Mouse (Mus musculus) lung, embryonic 16.5 days (tissue): ENCODE measurements around the gene Gpr19. TPM values are rescaled to one million over a fixed set of nuclear protein-coding genes. Genes with fewer than 3 reads are reported as not detected.
A peak's percentile ranks its signal among the peaks of the same experiment; 100 is the strongest.

Source experiments
- ATAC-seq: fragments of 200-750 bp; cut with Nextera tagmentation; 2 replicates; pipeline ENCODE4 v1.8.0; 2017; ENCODE audit warnings: low read depth, mild to moderate bottlenecking, moderate library complexity
- H3K27ac ChIP-seq: fragments of 300-500 bp; sonication (generic); 2 replicates; pipeline ENCODE4 v1.5.1; 2014; ENCODE audit warnings: mild to moderate bottlenecking, control low read depth, low read length
- H3K27me3 ChIP-seq: fragments of 300-500 bp; sonication (generic); 2 replicates; pipeline ENCODE4 v1.6.1; 2014; ENCODE audit warnings: low read depth, low read length, mixed read lengths; ENCODE audit not compliant: control insufficient read depth, insufficient read depth
- H3K36me3 ChIP-seq: fragments of 300-500 bp; sonication (generic); 2 replicates; pipeline ENCODE4 v1.6.1; 2014; ENCODE audit warnings: low read length; ENCODE audit not compliant: control insufficient read depth, insufficient read depth
- H3K4me1 ChIP-seq: fragments of 300-500 bp; sonication (generic); replicated peaks from 2 replicates; pipeline ENCODE4 v1.6.1; 2014; ENCODE audit warnings: low read length, mixed read lengths; ENCODE audit not compliant: control insufficient read depth, insufficient read depth
- H3K4me2 ChIP-seq: fragments of 300-500 bp; sonication (generic); 2 replicates; pipeline ENCODE4 v1.6.1; 2014; ENCODE audit warnings: low read depth, low read length, control low read depth
- H3K4me3 ChIP-seq: fragments of 300-500 bp; sonication (generic); 2 replicates; pipeline ENCODE4 v1.5.1; 2014; ENCODE audit warnings: mild to moderate bottlenecking, low read length, control low read depth
- H3K9ac ChIP-seq: fragments of 300-500 bp; sonication (generic); 2 replicates; pipeline ENCODE4 v1.6.1; 2014; ENCODE audit warnings: low read length, control low read depth
- H3K9me3 ChIP-seq: fragments of 300-500 bp; sonication (generic); 2 replicates; pipeline ENCODE4 v1.6.1; 2016; ENCODE audit warnings: low read length; ENCODE audit not compliant: control insufficient read depth
- WGBS: fragments of 180-500 bp; shearing (Covaris S2); extraction: QIAGEN DNeasy Blood & Tissue Kit; methylation state at CpG from one replicate; pipeline ENCODE4 v1.1.7; 2014; 5-methylcytosine and 5-hydroxymethylcytosine counted together
- polyA plus RNA-seq: library from polyadenylated mRNA; unstranded; fragments of >200 nt; fragmentation: Nextera tagmentation; extraction: Ambion mirVana; gene quantifications from 2 replicates; pipeline ENCODE4 v1.2.1, GENCODE M21; 2015

The Gpr19 gene
- polyA plus RNA-seq, 1 experiment from 2014 or later = 11.7 TPM

DNA sequence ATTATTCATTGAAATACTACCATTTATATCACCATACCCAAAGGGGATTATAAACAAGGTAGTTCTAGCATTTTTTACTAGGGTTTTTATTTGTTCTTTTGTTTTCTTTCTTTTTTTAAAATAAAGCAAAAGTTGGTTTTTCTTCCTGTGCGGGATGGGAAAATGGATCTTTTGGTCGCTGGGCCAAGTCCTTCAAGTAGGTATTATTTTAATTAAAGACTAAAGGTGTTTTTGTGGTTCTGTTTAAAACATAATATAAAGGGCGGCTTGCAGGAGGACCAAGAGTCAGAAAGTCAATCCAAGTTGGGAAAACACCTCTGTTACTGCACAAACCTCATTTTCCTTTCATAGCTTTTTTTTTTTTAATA, 27.9 kb upstream of the Gpr19 start:
- Histone ChIP-seq H3K4me3 (peak overlapping the region; percentile 59), H3K27me3 (no peaks in the 10 kb centered on the region), H3K4me2 (peak overlapping the region; percentile 87), H3K9me3 (no peaks in the 10 kb centered on the region), H3K9ac (peak overlapping the region; percentile 92), H3K27ac (peak overlapping the region; percentile 99), H3K36me3 (0 out of 2 replicates have a peak, but pooled peaks cover 6% of the 10 kb centered on the region), H3K4me1 (peaks cover 35% of the 10 kb centered on the region)
- WGBS = 47% methylated on average over 3 of the region's 3 CpGs
- ATAC-seq = no peak

DNA sequence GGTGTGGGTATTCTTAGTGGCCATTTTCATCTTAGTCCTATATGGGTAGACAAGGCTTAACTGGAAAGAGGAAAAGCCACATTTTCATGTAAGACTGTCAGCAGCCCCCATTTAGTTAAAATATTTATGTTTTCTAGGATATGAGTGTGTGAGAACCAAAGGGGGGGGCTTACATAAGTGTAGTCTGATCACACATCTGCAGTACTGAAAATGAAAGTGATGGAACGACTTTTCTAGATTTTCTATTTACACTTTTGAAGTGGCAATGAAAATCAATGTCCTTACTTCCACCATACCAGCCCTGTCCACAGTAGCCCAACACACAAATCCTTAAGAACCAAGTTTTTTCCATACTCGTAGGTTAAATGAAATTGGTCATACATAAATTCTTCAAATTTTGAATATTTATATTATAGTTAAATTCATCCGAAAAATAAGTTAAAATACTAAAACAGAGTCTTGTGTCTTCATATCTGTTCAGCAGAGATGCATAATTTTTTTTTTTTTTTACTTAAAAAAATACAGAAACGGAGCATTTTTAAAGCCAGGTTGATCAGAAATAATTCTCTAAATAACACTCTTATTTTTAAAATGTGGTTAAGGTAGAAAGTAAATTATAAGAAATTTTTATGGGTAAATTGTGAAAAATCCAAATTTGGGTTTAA, 27.4 kb upstream of the Gpr19 start:
- WGBS = 62% methylated on average over 4 of the region's 4 CpGs
- Histone ChIP-seq H3K4me2 (peak overlapping the region; percentile 25; the same call in 1 of the 2 replicates), H3K36me3 (0 out of 2 replicates have a peak, but pooled peaks cover 6% of the 10 kb centered on the region), H3K4me1 (peaks cover 31% of the 10 kb centered on the region), H3K27me3 (no peaks in the 10 kb centered on the region), H3K9ac (0 out of 2 replicates have a peak overlapping the region, but pooled peaks have one; percentile 4), H3K27ac (no peak overlapping the region), H3K9me3 (no peaks in the 10 kb centered on the region), H3K4me3 (no peak overlapping the region)
- ATAC-seq = no peak

DNA sequence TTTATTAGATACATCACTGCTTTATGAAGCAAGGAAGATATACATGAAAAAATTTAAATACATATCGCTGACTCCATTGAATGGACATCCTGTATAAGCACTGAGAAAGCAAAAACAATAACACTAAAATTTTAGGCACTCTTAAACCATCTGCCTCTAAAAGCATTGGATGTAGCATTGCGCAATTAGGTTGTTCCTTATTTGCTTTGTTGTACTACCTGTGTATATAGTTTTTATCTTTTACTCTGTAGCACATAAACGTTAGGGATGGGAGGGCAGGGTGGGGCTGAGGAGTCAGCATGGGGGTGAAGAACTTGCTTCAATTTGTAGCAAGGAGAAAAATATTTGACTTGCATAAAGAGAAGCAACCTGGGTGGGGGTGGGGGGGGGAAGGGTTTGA, 25.9 kb upstream of the Gpr19 start:
- no peak overlapping the region for H3K27ac ChIP-seq
- H3K4me2 ChIP-seq = no peak overlapping the region
- peaks cover 18% of the 10 kb centered on the region for H3K4me1 ChIP-seq
- 0 out of 2 replicates have a peak, but pooled peaks cover 6% of the 10 kb centered on the region for H3K36me3 ChIP-seq
- no peaks in the 10 kb centered on the region for H3K9me3 ChIP-seq
- ATAC-seq = no peak
- no peaks in the 10 kb centered on the region for H3K27me3 ChIP-seq
- WGBS = 72% methylated on average over 3 of the region's 3 CpGs
- no peak overlapping the region for H3K4me3 ChIP-seq
- no peak overlapping the region for H3K9ac ChIP-seq

DNA sequence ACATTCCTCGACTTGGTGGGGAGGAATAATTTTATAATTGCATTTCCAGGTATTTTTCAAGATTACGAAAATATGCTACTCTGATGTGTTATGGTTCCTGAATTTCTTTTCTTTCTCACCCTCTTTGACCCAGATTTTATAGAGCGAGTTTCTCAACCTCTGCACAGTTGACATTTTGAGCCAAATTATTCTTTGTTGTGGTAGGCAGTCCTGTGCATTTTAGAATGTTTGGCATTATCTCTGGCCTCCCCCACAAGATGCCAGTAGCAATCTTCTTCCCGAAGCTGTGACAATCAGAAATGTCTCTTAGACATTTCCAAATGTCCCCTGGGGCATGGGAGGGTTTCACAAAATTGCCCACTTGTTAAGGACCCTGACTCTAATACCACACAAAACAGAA, 25.3 kb upstream of the Gpr19 start:
- no peaks in the 10 kb centered on the region for H3K27me3 ChIP-seq
- ATAC-seq = no peak
- H3K9me3 ChIP-seq = no peaks in the 10 kb centered on the region
- H3K36me3 ChIP-seq = 0 out of 2 replicates have a peak, but pooled peaks cover 6% of the 10 kb centered on the region
- 74% methylated on average over 4 of the region's 4 CpGs for WGBS
- H3K27ac ChIP-seq = no peak overlapping the region
- H3K4me2 ChIP-seq = peak overlapping the region; percentile 34; the same call in 1 of the 2 replicates
- peak overlapping the region; percentile 13; the same call in 1 of the 2 replicates for H3K4me3 ChIP-seq
- peak overlapping the region; percentile 41; the same call in 1 of the 2 replicates for H3K9ac ChIP-seq
- peaks cover 17% of the 10 kb centered on the region for H3K4me1 ChIP-seq

DNA sequence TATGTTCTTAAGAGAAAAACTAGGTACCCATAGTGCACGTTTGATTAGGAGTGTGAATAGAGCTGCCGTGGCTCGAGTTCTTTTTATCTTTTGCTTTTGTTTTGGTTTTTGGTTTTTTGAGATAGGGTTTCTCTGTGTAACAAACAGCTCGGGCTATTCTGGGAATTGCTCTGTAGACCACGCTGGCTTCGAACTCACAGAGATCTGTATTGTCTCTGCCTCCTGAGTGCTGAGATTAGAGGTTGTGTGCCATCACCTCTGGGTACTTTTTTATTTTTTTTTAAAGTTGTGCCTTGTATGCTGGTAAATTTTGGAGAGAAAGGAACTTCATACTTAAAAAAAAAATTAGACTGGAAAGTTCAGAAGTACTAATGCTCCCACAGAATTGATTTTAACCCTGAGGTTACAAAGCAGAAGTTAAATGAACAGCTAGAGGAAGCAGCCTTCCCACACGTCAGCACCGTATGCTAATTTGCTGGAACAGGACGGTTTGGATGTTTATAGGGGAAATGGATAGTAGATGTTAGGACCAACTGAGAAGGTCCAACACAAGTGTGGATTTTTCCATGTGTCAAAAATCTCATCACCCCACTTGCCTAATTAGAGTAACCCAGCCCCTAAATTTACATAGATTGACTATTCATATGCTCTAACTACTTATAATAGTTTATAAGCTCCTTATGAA, 24.3 kb upstream of the Gpr19 start:
- WGBS = 50% methylated on average over 9 of the region's 9 CpGs

DNA sequence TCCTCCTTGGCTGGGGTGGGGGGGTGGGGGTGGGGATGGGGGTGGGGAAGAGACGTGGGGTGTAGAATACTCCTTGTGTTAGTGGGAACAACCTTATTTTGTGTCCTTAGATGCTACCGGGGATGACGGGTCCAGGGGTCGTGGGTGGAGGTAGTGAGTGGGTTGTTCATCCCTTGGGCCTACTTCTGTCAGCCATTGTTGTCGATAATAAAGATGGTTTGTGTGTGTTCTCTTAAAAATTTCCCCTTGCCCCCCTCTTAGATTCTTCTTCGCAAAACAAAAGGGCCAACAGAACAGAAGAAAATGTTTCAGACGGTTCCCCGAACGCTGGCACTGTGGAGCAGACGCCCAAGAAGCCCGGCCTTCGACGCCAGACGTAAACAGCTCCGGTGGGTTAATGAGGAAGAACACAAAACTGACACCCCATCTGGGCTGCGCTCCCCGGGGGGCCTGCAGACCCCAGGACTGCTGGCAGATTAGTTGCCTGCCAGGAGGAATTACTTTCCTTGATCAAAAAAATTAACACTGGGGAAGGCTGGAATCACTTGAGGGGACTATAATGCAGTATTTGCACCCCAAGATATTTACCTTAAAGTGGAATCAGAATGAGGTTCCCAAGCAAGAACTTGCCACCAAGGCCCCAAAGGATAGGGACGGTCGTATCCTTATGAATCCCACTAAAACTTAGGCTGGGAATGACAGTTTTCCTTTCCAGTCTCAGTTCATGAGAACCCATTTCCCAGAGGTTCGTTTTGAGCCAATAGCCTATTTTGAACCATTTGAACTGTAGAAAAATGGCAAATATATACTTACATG, 23.5 kb upstream of the Gpr19 start:
- Histone ChIP-seq H3K4me3 (peak overlapping the region; percentile 96), H3K9me3 (no peaks in the 10 kb centered on the region), H3K9ac (peak overlapping the region; percentile 92), H3K4me2 (peak overlapping the region; percentile 83), H3K27me3 (no peaks in the 10 kb centered on the region), H3K27ac (no peak overlapping the region), H3K4me1 (peaks cover 23% of the 10 kb centered on the region), H3K36me3 (0 out of 2 replicates have a peak, but pooled peaks cover 6% of the 10 kb centered on the region)
- ATAC-seq = no peak
- 9% methylated on average over 20 of the region's 20 CpGs for WGBS

More for the DNA sequence above, 24.3 kb upstream of the Gpr19 start:
- Histone ChIP-seq H3K4me3 (peak overlapping the region; percentile 96), H3K36me3 (0 out of 2 replicates have a peak, but pooled peaks cover 6% of the 10 kb centered on the region), H3K9me3 (no peaks in the 10 kb centered on the region), H3K4me1 (peaks cover 19% of the 10 kb centered on the region), H3K27ac (no peak overlapping the region), H3K4me2 (peak overlapping the region; percentile 83), H3K9ac (peak overlapping the region; percentile 92; the same call in 1 of the 2 replicates), H3K27me3 (no peaks in the 10 kb centered on the region)
- ATAC-seq = no peak

DNA sequence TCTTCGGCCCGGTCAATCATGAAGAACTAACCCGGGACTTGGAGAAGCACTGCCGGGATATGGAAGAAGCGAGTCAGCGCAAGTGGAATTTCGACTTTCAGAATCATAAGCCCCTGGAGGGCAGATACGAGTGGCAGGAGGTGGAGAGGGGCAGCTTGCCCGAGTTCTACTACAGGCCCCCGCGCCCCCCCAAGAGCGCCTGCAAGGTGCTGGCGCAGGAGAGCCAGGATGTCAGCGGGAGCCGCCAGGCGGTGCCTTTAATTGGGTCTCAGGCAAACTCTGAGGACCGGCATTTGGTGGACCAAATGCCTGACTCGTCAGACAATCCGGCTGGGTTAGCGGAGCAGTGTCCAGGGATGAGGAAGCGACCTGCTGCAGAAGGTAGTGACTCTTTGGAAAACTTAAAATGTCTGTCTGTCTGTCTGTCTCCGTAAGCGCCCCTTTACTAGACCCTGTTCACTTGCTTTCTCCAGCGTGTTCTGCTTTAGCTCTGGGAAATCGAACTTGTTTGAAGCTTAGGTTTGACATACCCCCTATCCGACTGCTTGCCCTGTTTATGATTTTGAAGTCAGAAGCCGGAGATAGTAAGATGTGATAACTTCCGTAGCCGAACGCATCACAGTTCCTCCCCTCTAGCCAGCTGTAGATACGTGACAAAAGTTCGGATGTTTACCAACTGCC, 22.8 kb upstream of the Gpr19 start:
- peaks cover 27% of the 10 kb centered on the region for H3K4me1 ChIP-seq
- peak overlapping the region; percentile 96 for H3K4me3 ChIP-seq
- no peaks in the 10 kb centered on the region for H3K27me3 ChIP-seq
- no peaks in the 10 kb centered on the region for H3K9me3 ChIP-seq
- peak overlapping the region; percentile 93 for H3K27ac ChIP-seq
- H3K36me3 ChIP-seq = 0 out of 2 replicates have a peak, but pooled peaks cover 6% of the 10 kb centered on the region
- H3K4me2 ChIP-seq = peak overlapping the region; percentile 83
- H3K9ac ChIP-seq = peak overlapping the region; percentile 92
- WGBS = under 1% methylated on average over 32 of the region's 32 CpGs
- no peak for ATAC-seq

DNA sequence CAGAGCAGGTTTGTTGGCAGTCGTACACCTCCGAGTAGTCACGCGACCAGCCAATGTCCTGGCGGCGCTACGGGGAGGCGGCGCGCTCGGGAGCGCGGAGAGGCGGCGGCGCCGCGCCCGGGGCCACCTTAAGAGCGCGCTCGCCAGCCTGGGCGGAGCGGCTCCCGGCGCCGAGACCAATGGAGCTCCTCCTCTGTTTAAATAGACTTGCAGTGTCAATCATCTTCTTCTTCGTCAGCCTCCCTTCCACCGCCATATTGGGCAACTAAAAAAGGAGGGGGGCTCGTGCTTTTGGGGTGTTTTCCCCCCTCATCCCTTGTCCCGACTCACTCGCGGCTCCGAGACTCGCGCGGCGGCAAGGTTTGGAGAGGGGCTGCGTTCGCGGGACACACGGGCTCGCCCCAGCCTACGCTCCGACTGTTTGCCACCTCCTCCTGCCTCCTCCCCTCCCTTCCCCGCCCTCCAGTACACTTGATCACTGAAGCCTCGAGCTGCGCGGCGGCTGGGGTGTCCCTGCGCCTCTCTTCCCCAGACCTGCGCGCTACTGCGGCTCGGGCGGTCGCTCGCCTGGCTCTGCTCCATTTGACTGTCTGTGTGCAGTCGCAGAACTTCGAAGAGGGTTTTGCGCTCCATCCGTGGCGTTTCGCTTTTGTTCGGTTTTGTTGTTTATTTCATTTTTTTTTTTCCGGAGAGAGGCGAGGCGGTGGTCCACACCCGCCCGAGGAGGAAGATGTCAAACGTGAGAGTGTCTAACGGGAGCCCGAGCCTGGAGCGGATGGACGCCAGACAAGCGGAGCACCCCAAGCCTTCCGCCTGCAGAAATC, 22.0 kb upstream of the Gpr19 start, which contains the start of gene Cdkn1b:
Cdkn1b (plus strand) TSS at position 212 of the 824 bp plus-strand sequence.
- Histone ChIP-seq H3K9ac (peak within 1 kb of the TSS; percentile 92), H3K27me3 (no peaks in the 10 kb centered on the region), H3K36me3 (0 out of 2 replicates have a peak, but pooled peaks cover 6% of the 10 kb centered on the region), H3K4me2 (peak within 1 kb of the TSS; percentile 89), H3K27ac (peak within 1 kb of the TSS; percentile 93), H3K9me3 (no peaks in the 10 kb centered on the region), H3K4me3 (peak within 1 kb of the TSS; percentile 96), H3K4me1 (peaks cover 26% of the 10 kb centered on the region)
- WGBS = under 1% methylated on average over 77 of the region's 77 CpGs
- ATAC-seq = peak; percentile 95
